Mouse (Mus musculus) embryonic facial prominence, embryonic 10.5 days (tissue): ENCODE measurements around the gene H2-Ob. TPM values are rescaled to one million over a fixed set of nuclear protein-coding genes. Genes with fewer than 3 reads are reported as not detected.

Source experiments
- DNase-seq: peaks from one replicate; pipeline ENCODE4 v3.0.0-alpha.2; 2017; ENCODE audit warnings: low spot score
- H3K27ac ChIP-seq: fragments of 300-500 bp; sonication (generic); replicated peaks from 2 replicates; pipeline ENCODE4 v1.5.1; 2016; ENCODE audit warnings: mild to moderate bottlenecking
- H3K27me3 ChIP-seq: fragments of 300-500 bp; sonication (generic); replicated peaks from 2 replicates; pipeline ENCODE4 v1.6.1; 2016; ENCODE audit warnings: low read depth, mild to moderate bottlenecking; ENCODE audit not compliant: poor library complexity, severe bottlenecking
- H3K36me3 ChIP-seq: fragments of 300-500 bp; sonication (generic); replicated peaks from 2 replicates; pipeline ENCODE4 v1.6.1; 2016; ENCODE audit warnings: mild to moderate bottlenecking, moderate library complexity
- H3K4me1 ChIP-seq: fragments of 300-500 bp; sonication (generic); 2 replicates; pipeline ENCODE4 v1.6.1; 2016
- H3K4me3 ChIP-seq: fragments of 300-500 bp; sonication (generic); 2 replicates; pipeline ENCODE4 v1.5.1; 2016; ENCODE audit warnings: mild to moderate bottlenecking, moderate library complexity
- H3K9me3 ChIP-seq: fragments of 300-500 bp; sonication (generic); 2 replicates; pipeline ENCODE4 v1.6.1; 2016; ENCODE audit warnings: mild to moderate bottlenecking
- WGBS: fragments of 180-500 bp; shearing (Covaris S2); methylation state at CpG from one replicate; pipeline ENCODE4 v1.1.7; 2016; 5-methylcytosine and 5-hydroxymethylcytosine counted together
- polyA plus RNA-seq: library from polyadenylated mRNA; unstranded; fragments of >200 nt; fragmentation: Nextera tagmentation; extraction: Ambion mirVana; gene quantifications from 2 replicates; pipeline ENCODE4 v1.2.1, GENCODE M21; 2016

H2-Ob gene
- polyA plus RNA-seq, 1 experiment from 2014 or later: not detected

DNA sequence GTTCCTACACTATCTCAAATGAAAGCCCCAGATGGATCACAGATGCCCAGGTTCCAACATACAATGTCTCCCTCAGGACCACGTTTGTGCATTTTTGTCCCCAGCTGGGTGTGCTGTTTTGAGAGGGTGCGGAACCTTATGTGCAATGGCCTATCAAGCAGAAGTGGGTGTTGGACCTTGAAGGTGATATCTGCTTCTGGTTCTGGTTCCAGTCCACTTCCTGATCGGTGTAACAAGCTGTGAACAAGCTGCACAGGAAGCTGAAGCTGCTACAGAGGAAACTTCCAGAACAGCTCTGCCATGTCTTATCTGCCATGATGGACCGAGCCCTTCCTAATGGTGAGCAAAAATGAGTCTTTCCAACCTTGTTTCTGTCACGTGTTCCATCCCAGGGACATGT lies 17.8 kb downstream of the H2-Ob start:
- Histone ChIP-seq H3K27ac (no peak overlapping the region), H3K4me3 (no peak overlapping the region), H3K27me3 (0 out of 2 replicates have a peak, but pooled peaks cover 8% of the 10 kb centered on the region), H3K9me3 (no peaks in the 10 kb centered on the region), H3K36me3 (no peaks in the 10 kb centered on the region), H3K4me1 (no peaks in the 10 kb centered on the region)
- DNase-seq: no peak
- WGBS: 84% methylated on average over 5 of the region's 5 CpGs

DNA sequence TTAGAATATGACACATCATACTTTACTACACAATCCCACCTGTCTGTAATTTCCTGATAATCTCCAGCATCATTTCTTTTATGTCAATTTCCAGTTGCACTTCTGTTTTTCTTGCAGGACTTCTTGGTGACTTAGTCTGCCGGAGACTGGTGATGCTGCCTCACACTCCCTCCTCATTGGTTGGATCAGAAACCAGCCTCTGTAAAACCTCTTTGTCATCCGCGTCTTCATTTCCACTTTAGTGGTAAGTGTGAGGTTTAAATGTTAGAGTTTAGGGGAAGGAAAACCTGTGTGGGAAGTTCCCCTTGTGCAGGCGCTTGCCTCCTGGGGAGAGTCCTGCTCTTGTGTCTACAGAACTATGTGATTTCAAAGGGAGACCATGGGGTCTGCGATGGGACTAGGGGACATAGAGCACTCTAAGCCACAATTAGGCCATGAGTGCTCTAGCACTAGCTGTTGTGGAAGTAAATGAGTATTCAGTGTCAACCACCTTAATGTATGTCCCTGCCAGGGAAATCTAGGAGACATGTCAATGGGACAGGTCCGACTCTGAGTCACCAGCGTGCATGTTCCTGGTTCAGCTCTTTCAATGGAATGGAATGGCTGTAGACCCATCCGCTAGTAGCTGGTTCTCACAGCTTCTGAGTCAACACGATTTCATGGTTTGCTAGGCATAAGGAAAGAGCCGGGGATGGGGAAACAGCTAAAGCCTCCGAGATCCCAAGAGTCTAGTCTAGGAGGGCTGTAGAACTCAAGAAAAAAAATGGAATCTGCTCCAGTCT lies 19.1 kb downstream of the H2-Ob start, which contains the start of gene H2-Ab1:
TSS of gene H2-Ab1 (plus strand) at position 96 of the 782 bp plus-strand sequence.
- H3K9me3 ChIP-seq: no peaks in the 10 kb centered on the region
- DNase-seq: peak; percentile 48
- WGBS: 72% methylated on average over 11 of the region's 11 CpGs
- peaks cover 20% of the 10 kb centered on the region for H3K27me3 ChIP-seq
- H3K36me3 ChIP-seq: no peaks in the 10 kb centered on the region
- H3K27ac ChIP-seq: no peak within 1 kb of the TSS
- H3K4me1 ChIP-seq: 0 out of 2 replicates have a peak, but pooled peaks cover under 1% of the 10 kb centered on the region
- H3K4me3 ChIP-seq: no peak within 1 kb of the TSS

DNA sequence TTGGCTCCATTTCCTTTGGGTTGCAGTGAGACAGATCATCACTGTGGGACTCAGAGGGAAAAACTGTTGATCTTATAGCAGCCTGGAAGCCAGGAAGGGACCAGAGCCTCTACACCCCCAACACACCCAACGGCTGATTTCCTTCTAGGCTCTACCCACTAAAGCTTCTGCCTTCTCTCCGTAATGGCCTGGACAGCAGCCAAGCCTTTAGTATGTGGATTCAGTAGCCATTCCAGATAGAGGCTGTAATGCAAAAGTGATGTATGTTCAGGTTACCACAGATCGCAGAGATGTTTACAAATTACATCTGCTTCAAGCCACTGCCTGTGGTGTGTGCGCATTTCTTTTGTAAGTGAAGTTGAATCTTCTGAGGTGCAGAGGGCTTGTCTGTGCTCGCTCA lies 21.8 kb downstream of the H2-Ob start:
- H3K27me3 ChIP-seq: peaks cover 44% of the 10 kb centered on the region
- H3K36me3 ChIP-seq: no peaks in the 10 kb centered on the region
- no peaks in the 10 kb centered on the region for H3K9me3 ChIP-seq
- peaks cover 26% of the 10 kb centered on the region for H3K4me1 ChIP-seq
- DNase-seq: no peak
- 87% methylated on average over 5 of the region's 5 CpGs for WGBS
- H3K4me3 ChIP-seq: no peak overlapping the region
- no peak overlapping the region for H3K27ac ChIP-seq

DNA sequence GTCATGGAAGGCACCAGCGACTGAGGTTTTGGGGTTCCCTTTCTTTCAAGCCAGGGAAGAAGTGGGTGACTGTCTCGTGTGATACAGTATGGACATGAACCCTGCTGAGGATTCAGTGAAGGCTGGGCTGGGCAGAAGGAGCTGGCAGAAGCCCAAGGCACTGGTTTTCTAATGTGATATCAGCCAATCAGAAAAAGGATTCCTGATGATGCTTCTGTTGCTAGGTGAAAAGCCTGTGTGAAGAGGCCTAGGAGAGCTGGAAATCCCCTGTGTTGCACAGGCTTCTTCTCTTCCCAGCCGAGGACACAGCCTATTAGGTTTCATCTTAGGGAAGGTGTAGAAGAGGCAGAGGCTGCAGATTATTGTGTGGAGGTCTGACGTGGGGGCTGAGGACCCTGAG lies 22.8 kb downstream of the H2-Ob start:
- H3K27me3 ChIP-seq: peaks cover 51% of the 10 kb centered on the region
- WGBS: 26% methylated on average over 4 of the region's 4 CpGs
- H3K27ac ChIP-seq: no peak overlapping the region
- H3K36me3 ChIP-seq: no peaks in the 10 kb centered on the region
- peak; percentile 18 for DNase-seq
- no peak overlapping the region for H3K4me3 ChIP-seq
- H3K4me1 ChIP-seq: peaks cover 26% of the 10 kb centered on the region
- no peaks in the 10 kb centered on the region for H3K9me3 ChIP-seq

DNA sequence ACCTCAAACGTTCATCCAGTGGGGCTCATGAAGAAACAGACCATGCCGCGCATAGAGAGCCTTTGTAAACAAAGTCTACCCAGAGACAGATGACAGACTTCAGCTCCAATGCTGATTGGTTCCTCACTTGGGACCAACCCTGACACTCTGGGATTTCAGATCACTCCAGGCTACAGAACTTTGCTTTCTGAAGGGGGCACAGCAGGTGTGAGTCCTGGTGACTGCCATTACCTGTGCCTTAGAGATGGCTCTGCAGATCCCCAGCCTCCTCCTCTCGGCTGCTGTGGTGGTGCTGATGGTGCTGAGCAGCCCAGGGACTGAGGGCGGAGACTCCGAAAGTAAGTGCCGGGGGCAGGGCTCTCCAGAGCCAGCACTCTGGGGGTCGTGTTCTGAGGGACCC lies 24.4 kb downstream of the H2-Ob start:
- Histone ChIP-seq H3K9me3 (no peaks in the 10 kb centered on the region), H3K4me1 (peaks cover 26% of the 10 kb centered on the region), H3K27ac (no peak overlapping the region; the same call in 1 of the 2 replicates), H3K36me3 (no peaks in the 10 kb centered on the region), H3K4me3 (peak overlapping the region; percentile 68), H3K27me3 (peaks cover 55% of the 10 kb centered on the region)
- WGBS: 1% methylated on average over 8 of the region's 8 CpGs
- peak; percentile 80 for DNase-seq

DNA sequence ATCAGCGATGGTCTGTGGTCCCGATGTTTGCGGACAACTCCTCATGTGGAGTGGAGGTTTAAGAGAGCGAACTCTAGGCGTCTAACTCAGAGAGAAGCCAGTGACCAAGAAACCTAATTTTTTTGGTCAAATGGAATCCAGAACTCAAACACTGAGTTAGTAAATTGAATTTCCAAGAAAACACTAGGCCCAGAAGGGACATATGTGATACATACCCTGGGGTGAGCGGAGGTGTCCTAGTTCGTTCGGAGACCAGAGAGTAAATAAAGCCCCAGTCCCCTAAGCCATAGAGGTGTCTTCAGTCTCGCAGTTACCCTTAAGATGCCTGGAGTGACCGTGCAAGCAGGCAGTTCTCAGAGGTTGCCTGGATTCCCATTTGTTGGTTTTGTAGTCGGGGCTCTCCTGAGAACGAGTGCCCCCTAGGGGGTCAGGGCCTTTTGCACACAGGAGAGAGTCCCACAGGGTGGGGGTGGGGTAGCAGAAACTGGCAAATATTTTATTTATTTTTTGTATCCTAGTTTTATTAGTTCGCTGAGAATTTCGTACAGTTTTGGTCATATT lies 25.2 kb downstream of the H2-Ob start:
- peak; percentile 62 for DNase-seq
- H3K27ac ChIP-seq: peak overlapping the region; percentile 79; the same call in 1 of the 2 replicates
- peak overlapping the region; percentile 68 for H3K4me3 ChIP-seq
- peaks cover 53% of the 10 kb centered on the region for H3K27me3 ChIP-seq
- H3K4me1 ChIP-seq: peaks cover 26% of the 10 kb centered on the region
- no peaks in the 10 kb centered on the region for H3K9me3 ChIP-seq
- no peaks in the 10 kb centered on the region for H3K36me3 ChIP-seq
- 2% methylated on average over 14 of the region's 14 CpGs for WGBS

DNA sequence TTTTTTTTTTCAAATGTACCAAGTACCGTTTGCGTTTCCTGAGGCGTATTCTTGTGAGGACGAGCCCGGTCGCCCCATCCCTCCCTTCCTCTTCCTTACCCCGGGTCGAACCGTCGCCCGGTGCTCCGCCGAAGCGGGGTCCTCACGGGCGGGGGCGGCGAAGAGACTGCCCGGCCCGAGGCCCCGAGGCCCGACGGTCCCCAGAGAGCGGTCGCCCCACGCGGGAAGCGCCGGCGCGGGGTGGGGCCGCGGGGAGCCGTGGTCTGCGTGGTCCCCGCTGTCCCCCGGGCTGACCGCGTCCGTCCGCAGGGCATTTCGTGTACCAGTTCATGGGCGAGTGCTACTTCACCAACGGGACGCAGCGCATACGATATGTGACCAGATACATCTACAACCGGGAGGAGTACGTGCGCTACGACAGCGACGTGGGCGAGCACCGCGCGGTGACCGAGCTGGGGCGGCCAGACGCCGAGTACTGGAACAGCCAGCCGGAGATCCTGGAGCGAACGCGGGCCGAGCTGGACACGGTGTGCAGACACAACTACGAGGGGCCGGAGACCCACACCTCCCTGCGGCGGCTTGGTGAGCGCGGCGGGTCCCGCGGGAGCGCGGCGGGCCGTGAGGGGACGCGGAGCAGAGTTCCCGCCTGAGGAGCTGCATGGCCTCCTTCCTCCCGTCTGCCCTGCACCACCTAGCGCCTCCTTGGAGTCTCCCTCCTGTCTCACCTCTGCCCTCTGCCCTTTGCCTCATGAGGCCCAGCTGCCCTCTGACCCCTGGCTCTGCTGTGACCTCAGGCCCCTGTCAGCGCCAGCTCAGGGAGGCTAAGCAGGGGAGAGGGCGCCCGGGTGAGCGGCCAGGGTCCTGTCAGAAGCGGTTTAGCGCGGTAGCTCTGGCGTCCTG lies 26.0 kb downstream of the H2-Ob start:
- H3K4me3 ChIP-seq: peak overlapping the region; percentile 68
- H3K9me3 ChIP-seq: no peaks in the 10 kb centered on the region
- H3K27ac ChIP-seq: peak overlapping the region; percentile 79
- H3K36me3 ChIP-seq: no peaks in the 10 kb centered on the region
- under 1% methylated on average over 93 of the region's 93 CpGs for WGBS
- H3K27me3 ChIP-seq: peaks cover 49% of the 10 kb centered on the region
- H3K4me1 ChIP-seq: peaks cover 26% of the 10 kb centered on the region
- DNase-seq: peak; percentile 70

DNA sequence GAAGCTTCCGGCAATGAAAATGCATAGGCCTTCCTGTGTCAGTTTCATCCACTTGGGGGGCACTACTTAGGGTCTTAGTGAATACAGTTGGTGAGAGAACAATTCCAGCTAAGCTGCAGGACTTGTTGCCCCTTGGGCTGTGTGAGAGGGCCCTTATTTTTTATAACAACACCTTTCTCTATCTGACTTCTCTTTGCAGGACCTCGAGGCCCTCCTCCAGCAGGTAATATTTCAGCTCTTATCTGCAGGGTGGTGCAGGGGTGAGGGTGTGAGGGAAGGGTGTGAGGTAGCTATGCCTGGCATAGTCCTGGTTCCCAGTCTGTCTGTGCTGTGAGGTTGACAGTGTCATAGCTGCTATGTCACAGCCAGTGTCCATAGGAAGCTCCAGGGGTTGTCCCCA lies 29.6 kb downstream of the H2-Ob start:
- 85% methylated on average over 2 of the region's 2 CpGs for WGBS
- H3K36me3 ChIP-seq: no peaks in the 10 kb centered on the region
- no peak overlapping the region for H3K4me3 ChIP-seq
- no peak overlapping the region for H3K27ac ChIP-seq
- H3K9me3 ChIP-seq: no peaks in the 10 kb centered on the region
- H3K4me1 ChIP-seq: peaks cover 21% of the 10 kb centered on the region
- H3K27me3 ChIP-seq: peaks cover 35% of the 10 kb centered on the region
- DNase-seq: no peak

DNA sequence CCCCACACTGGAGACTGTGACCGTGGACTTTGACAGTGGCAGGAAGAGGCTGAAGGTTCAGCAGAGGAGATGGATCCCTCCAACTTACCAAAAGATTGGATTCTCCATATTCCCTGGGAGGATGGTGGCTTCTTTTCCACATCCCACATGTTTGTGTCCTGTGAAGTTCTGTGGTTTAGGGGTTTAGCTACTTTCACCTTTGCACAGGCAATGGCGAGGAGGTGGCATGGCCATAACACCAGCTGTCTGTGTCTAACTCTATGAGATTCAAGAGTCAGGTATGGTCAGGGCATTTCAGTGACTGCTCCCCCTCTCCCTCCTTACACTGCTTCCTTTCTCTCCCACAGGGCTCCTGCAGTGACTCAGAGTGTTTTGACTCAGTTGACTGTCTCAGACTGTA lies 30.0 kb downstream of the H2-Ob start:
- DNase-seq: no peak
- 87% methylated on average over 2 of the region's 2 CpGs for WGBS

DNA sequence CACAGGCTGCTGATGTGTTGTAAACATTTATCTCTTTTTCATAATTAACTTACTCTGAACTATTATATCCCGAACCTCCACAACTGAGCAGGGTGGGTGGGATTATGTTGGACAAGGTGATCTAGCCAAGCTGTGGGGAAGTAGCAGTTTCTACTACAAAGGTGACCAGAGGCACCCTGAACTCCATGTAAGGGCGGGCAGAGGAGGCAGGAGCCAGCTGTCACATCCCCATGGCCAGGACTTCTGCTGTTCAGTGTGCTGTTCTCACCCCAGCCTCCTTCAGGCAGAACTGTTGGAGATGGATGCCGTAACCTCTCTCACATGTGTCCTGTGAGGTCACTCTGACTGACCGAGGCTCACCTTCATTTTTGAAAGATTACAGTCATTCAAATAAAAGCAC lies 31.1 kb downstream of the H2-Ob start:
- no peaks in the 10 kb centered on the region for H3K36me3 ChIP-seq
- no peak overlapping the region for H3K27ac ChIP-seq
- peaks cover 20% of the 10 kb centered on the region for H3K27me3 ChIP-seq
- no peak overlapping the region for H3K4me3 ChIP-seq
- peaks cover 5% of the 10 kb centered on the region for H3K4me1 ChIP-seq
- WGBS: 78% methylated on average over 4 of the region's 4 CpGs
- DNase-seq: no peak
- no peaks in the 10 kb centered on the region for H3K9me3 ChIP-seq

More for the DNA sequence above, 30.0 kb downstream of the H2-Ob start:
- Histone ChIP-seq H3K4me3 (no peak overlapping the region), H3K27me3 (peaks cover 30% of the 10 kb centered on the region), H3K4me1 (peaks cover 16% of the 10 kb centered on the region), H3K36me3 (no peaks in the 10 kb centered on the region), H3K9me3 (no peaks in the 10 kb centered on the region), H3K27ac (no peak overlapping the region)

DNA sequence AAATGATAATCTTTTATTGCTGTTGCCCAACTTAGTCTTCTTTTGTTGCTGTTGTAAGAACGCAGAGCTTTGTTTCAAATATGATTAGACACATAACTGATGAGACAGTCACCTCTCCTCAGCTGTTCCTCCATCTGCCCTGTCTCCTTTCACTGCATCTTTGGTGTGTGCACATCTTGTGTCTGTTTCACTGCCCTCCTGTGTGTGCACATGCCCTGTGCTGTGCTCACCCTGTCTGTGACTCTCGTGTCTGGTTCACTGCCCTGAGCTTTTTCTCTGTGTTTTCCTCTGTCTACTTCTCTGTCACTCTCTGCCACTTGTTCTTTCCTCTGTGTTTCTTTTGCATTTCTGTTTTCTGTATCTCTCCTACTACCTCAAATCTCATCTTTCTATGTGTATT lies 31.5 kb downstream of the H2-Ob start:
- H3K36me3 ChIP-seq: no peaks in the 10 kb centered on the region
- DNase-seq: no peak
- WGBS: 85% methylated on average over 2 of the region's 2 CpGs

DNA sequence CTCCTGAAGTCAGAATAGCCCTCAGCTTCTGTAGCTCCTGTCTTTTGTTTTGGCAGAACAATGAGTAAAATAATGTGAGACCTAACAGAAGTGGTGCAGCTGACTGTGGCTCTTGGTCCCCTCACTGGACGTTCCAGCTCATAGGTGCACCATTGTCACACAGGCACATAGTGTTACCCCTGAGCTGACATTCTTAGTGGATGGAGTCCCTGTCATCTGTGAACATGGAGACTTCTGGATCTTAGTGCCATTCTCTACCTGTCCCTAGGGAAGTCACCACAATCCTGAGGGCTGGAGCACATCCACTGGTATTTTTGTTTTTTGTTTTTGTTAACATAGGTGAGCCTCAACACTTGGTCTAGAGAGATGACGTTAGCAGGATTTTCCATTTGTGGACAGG lies 32.2 kb downstream of the H2-Ob start:
- Histone ChIP-seq H3K9me3 (no peaks in the 10 kb centered on the region), H3K4me3 (no peak overlapping the region), H3K27me3 (0 out of 2 replicates have a peak, but pooled peaks cover 11% of the 10 kb centered on the region), H3K36me3 (no peaks in the 10 kb centered on the region), H3K4me1 (no peaks in the 10 kb centered on the region), H3K27ac (no peak overlapping the region)
- DNase-seq: no peak
- WGBS: 79% methylated on average over 2 of the region's 2 CpGs

More for the DNA sequence above, 31.5 kb downstream of the H2-Ob start:
- Histone ChIP-seq H3K27ac (no peak overlapping the region), H3K9me3 (no peaks in the 10 kb centered on the region), H3K4me3 (no peak overlapping the region), H3K4me1 (peaks cover 1% of the 10 kb centered on the region), H3K27me3 (peaks cover 16% of the 10 kb centered on the region)
